Mouse (Mus musculus) urinary bladder, postnatal 10 days (tissue): ENCODE data around the gene Nedd4.

Experiments used
- DNase-seq: peaks from one replicate; pipeline ENCODE4 v3.0.0; 2022; ENCODE audit warnings: low spot score

The Nedd4 gene

DNA sequence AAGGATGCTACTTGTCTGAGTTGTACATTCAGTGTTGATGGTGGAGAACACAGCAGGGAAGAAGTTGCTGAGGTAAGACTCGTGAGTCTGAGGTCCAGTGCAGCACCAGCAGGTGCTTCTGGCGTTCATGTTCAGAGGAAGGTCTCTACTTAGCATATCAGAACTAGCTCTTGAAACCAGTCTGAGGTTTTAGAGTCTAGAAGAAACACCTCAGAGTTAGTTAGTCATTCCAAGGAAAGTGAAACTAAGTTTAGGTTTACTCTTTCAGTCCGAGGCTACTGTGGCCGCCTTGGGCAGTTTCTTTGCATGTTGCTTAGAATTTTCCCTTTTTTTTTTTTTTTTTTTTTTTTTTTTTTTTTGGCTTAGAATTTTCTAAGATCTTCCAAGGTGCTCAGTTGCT, 16.6 kb downstream of the Nedd4 start:
- DNase-seq = no peak

DNA sequence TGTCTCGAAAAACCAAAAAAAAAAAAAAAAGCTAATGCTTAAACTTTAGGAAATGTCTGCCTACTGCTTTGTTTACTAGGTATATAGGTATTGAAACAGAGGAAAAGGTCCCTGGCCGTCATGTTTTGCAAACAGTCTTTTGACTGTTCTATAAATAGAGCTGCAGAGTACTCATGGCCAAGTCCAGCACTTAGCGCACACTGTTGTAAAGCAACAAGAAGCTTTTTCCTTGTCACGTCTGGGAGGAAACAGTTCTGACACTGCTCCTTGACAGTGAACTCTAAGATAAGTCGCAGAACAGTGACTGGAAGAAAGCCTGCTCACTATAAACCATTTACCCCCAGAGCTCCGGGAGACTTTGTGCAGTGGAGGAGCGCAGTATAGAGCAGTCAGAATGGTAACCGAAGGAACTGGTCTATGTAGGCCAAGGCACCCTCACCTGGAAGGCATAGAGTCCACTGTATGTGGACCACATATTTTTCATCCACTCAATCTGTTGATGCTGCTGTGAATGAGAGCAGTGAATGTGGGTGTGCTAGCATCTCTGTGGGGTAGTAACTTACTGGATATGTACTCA, 19.6 kb downstream of the Nedd4 start:
- DNase-seq = no peak

DNA sequence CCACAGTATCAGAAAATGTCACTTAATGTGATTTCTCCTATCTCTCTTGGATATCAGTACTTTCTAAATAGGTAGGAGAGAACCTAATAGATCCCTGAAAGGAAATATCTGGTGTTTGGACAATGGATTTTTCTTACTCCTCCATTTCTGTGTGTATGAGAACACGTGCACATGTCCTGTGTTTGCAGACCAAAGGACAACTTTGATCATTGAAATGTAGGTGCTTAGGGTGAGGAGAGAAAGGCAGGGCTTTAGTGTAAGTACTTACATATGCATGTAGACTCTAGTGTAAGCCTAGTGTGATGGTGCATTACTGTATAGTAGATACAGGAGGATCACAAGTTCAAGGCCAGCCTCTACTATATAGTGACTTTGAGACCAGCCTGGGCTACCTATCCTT, 21.1 kb downstream of the Nedd4 start:
- no peak for DNase-seq

DNA sequence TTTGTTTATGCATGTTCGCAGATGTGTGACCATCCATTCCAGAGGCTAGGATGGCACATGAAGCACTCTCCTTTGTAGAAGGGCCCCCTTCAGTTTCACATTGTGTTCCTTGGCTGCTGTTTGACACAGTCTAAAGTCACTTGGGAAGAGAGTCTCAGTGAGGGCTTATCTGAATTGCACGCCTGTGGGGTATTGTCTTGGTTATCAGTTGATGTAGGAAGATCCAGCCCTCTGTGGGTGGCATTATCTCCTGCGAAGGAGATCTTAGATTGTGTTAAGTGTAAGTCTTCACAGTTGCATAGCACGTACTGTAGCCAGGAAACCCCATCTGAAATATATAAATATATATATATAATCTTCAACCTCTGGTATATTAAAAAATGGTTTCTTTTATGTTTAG, 23.1 kb downstream of the Nedd4 start:
- DNase-seq = no peak

- DNase-seq = no peak
These were observed 24.4 kb downstream of the Nedd4 start for GRCm38 (mm10) chr9:72686506-72686905.

DNA sequence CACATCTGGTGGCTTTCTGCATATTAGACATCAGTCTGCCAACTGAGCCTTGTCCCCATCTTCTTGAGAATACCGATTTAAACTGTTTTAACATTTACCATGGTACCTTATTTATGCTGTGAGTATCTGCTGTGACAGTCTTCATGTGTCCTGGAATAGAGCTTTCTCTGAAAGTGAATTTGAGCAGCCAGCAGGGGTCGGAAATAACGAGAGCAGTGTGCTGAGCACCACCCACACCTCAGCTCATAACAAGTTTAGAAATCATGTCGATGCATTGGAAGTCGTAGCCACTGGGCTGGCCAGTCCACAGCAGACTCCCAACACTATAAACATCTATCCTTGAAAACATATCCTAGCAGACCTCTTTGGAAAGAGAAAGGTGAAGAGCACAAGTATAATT, 27.4 kb downstream of the Nedd4 start:
- DNase-seq = no peak

- DNase-seq = no peak
These were observed 28.7 kb downstream of the Nedd4 start for GRCm38 (mm10) chr9:72690811-72691210.

DNA sequence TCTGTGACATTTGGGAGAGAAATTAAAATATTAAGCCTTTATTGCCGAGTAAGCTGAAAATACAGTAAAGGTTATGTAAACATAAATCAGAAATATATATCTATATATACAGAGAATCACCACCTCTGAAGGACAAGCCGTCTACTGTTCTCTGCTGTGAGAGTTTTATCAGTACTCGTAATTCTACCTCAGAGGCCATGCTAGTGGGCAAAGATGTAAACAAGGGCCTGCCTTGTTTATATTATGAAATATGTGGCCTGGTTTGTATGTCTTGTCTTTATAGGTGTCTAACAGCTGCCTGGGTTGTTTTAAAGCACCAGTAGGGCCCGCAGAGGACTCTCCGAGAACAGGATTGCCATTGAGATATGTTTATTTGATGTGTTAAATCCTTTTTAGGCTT, 29.8 kb downstream of the Nedd4 start:
- DNase-seq = no peak

- no peak for DNase-seq
These were observed 31.0 kb downstream of the Nedd4 start for GRCm38 (mm10) chr9:72693081-72693696.

- DNase-seq = no peak
These were observed 31.7 kb downstream of the Nedd4 start for GRCm38 (mm10) chr9:72693861-72694260.

GRCm38 (mm10) chr9:72696508-72696907, 34.4 kb downstream of the Nedd4 start:
- DNase-seq = no peak

- no peak for DNase-seq
These were observed 35.6 kb downstream of the Nedd4 start for GRCm38 (mm10) chr9:72697779-72698178.

GRCm38 (mm10) chr9:72699702-72700101, 37.6 kb downstream of the Nedd4 start:
- no peak for DNase-seq

- no peak for DNase-seq
These were observed 39.3 kb downstream of the Nedd4 start for GRCm38 (mm10) chr9:72701441-72701840.

DNA sequence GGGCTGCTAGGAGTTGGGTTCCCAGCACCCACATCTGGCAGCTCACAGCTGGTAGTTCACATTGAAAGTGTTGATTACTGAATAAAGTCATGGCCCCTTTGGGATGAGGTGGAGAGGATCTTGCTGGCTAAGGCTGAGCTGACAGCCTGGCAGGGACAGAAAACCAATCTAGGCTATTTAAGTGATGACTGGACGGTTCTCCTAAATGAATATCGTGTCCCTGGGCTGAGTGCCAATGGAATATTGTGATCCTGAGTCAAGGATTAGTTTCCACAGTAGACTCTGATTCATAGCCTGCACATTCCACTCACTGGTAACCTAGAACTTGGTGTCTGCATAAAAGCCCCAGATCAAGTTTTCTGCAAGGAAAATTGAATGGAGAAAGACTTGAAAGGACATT, 39.9 kb downstream of the Nedd4 start:
- no peak for DNase-seq

DNA sequence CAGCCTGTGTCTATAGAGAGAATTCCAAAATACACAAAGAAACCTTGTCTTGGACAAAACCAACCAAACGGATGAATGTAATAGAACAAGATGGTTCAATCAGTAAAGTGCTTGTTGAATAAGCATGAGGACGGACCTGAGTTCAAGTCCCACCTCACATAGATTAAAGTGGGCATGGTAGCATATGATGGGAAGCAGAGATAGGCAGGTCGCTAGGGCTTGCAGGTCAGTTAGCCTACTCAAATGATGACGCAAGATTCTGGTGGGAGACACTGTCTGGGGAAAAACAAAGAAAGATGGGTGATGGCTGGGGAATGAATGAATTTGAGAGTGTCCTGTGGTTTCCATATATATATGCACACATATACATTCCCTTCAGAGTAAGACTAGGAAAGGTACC, 41.0 kb downstream of the Nedd4 start:
- no peak for DNase-seq

- DNase-seq = no peak
These were observed 41.6 kb downstream of the Nedd4 start for GRCm38 (mm10) chr9:72703754-72704153.

DNA sequence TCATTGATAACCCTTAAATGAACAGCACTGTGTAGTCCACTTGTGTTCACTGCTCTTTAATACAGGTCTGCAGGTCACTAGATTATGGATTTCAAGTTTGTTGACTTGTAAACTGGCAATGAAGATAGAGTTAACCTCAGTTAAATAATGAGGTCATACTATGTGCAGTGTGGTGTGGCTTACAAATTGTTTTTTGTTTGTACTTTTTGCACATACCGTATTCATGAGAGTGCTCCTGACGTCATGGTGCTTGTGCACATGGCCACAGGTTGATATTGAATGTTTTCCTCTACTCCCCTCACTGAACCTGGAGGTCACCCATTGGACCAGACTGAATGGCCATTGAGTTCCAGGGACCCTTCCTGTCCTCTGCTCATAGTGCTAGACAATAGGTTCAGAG, 43.1 kb downstream of the Nedd4 start:
- DNase-seq = no peak

- DNase-seq = no peak
These were observed 45.9 kb downstream of the Nedd4 start for GRCm38 (mm10) chr9:72707999-72708398.

- no peak for DNase-seq
These were observed 46.5 kb downstream of the Nedd4 start for GRCm38 (mm10) chr9:72708690-72709089.

GRCm38 (mm10) chr9:72710060-72710459, 47.9 kb downstream of the Nedd4 start:
- no peak for DNase-seq

GRCm38 (mm10) chr9:72714945-72715344, 52.8 kb downstream of the Nedd4 start:
- DNase-seq = no peak

GRCm38 (mm10) chr9:72716200-72716599, 54.1 kb downstream of the Nedd4 start:
- DNase-seq = no peak

DNA sequence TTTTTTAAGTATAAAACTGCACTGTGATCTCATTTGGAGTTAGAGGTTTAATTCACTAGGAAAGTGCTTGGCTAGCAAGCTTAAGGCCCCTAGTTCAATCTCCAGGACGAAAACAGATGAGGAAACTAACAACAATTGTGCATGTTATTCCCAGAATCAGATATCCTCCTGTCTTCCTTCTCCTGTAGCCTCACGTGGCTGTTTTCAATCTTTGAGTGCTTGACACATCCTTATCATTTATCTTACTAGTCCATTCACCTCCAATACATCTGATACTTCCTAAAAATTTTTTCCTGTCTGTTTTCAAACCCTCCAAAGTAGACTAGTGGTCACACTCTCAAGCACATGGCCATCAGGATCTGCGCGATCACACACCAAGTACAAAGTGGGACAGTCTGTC, 57.0 kb downstream of the Nedd4 start:
- DNase-seq = no peak
